Mouse (Mus musculus): Measurements from ENCODE around the gene Edf1. TPM values are rescaled to one million over a fixed set of nuclear protein-coding genes. Genes with fewer than 3 reads are reported as not detected.
A peak's percentile ranks its signal among the peaks of the same experiment; 100 is the strongest.
"Not testable (repeated sequence)": the region's sequence is repeated elsewhere in the genome, so short reads cannot be mapped to it uniquely, and the experiment has no call there.

Edf1 gene
- polyA plus RNA-seq, 1 experiment from 2014 or later, result 303 TPM

DNA sequence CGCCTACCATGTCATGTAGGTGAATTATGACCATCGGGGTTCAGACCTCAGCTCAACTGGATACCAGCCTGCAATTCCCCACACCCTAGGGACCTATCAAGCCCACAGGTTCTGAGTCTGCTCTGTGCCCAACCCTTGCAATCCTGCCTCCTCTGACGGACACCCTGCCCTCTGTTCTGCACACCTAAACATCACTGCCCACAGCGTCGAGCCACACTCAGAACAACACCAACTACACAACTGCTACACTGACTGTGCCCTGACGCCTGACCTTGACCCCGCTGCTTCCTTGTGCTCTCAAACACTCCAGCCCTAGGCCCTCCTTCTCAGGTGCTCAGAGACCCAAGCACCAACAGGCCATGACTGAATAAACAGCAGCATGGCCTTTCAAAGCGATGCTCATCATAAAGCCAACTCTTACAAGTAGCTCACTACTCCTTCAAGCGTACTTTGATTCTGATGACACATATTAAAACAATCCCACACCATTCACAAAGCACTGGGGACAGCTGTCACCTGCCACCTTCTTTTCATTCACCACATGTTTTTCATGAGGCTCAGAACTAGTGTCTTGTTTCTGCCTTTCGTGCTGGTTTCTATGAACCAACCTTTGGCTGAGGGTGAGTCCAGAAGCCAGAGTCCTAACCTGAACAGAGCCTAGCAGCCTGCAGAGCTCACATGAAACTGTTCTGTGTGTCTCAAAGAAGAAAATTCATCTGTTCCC, 15.8 kb upstream of the Edf1 start:
- Histone ChIP-seq H3K27me3 (ENCODE audit: control insufficient read depth, insufficient read depth, low read length) (no peaks in the 10 kb centered on the region), H3K9ac (ENCODE audit: low read length) (no peak overlapping the region), H3K9me3 (replicated peaks; ENCODE audit: control insufficient read depth, low read length) (no peaks in the 10 kb centered on the region), H3K36me3 (ENCODE audit: control insufficient read depth, insufficient read depth) (peaks cover 10% of the 10 kb centered on the region), H3K27ac (ENCODE audit: low read length) (no peak overlapping the region), H3K4me2 (ENCODE audit: low read depth, low read length) (no peak overlapping the region), H3K4me3 (ENCODE audit: low read length) (no peak overlapping the region), H3K4me1 (ENCODE audit: control insufficient read depth, insufficient read depth, low read length) (peaks cover 4% of the 10 kb centered on the region)
- WGBS, result 83% methylated on average over 10 of the region's 10 CpGs
- no peak for ATAC-seq (replicated peaks; ENCODE audit: extremely low read depth, insufficient read depth, low FRiP score)

DNA sequence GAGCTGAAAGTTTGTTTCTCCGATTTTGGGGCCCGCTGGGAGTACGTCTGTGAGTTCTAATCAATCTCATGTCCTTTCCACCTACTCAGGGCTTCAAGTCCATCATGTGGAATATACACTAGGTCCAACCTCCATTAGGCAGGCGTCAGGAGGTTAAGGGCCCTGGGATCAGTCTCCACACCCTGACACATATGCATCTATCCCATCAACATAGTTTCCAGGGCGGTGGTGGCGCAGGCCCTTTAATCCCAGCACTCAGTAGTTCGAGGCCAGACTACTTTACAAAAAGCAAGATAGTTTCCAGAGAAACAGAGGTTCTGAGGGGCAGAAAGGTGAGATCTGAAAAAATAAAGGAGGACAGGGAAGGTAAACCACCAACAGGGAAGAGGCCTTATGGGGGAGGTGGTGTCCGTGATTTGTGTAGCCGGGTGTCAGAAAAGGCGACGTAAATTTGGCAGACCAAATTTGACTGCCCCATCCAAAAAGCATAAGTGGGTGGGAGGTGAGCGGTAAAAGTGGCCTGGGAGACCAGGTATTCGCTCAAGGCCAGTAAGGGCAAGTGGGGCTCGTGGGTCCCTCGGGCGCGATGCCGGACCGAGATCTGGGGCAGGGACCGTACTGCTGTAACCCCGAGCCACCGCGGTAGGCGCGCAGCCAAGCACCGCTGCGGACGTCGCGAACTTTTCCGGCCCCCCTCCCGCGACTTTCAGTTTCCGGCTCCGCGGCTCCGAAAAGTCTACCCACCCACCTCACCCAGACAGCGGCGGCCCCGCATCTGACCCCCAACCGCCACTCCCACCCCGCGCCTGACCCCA, 11.4 kb upstream of the Edf1 start:
- Histone ChIP-seq H3K27me3 (ENCODE audit: control insufficient read depth, insufficient read depth, low read length) (no peaks in the 10 kb centered on the region), H3K27ac (ENCODE audit: low read length) (peak overlapping the region; percentile 77), H3K4me1 (ENCODE audit: control insufficient read depth, insufficient read depth, low read length) (peaks cover 4% of the 10 kb centered on the region), H3K9me3 (replicated peaks; ENCODE audit: control insufficient read depth, low read length) (no peaks in the 10 kb centered on the region), H3K4me3 (ENCODE audit: low read length) (peak overlapping the region; percentile 82), H3K9ac (ENCODE audit: low read length) (peak overlapping the region; percentile 90), H3K4me2 (ENCODE audit: low read depth, low read length) (peak overlapping the region; percentile 67), H3K36me3 (ENCODE audit: control insufficient read depth, insufficient read depth) (no peaks in the 10 kb centered on the region)
- peak; percentile 69 for ATAC-seq (replicated peaks; ENCODE audit: extremely low read depth, insufficient read depth, low FRiP score)
- 7% methylated on average over 41 of the region's 43 CpGs for WGBS

DNA sequence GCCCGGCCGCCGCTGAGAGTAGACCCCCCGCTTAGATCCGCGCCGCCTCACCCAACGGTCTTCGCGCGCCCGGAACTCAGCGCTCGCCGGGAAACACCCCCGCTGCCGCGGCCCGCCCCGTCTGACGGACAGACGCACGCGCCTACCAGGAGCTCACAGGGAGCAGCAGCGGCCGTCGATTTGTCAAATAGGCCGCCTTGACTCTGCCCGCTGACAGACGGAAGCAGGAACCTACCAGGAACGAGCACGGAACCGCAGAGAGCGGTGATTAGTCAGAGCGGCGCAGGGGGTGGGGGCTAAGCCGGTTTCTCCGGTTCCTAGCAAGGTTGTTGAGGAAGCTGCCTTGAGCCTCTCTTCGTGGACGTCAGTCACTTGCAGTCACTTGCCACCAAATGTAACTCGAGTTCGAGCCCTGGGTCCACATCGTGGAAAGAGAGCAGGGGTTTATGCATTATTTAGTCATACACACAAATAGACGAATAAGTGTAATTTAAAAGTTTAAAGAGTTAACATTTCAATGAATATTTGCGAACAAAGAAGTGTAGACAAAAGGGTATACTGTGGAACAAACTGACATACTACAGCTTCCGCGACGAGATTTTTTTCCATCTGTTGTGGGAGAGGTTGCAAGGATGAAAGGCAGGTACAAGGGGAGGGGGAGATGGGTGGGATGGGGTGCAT, 10.7 kb upstream of the Edf1 start, which contains the start of gene Traf2:
Gene Traf2 (minus strand): TSS at position 130 of the 681 bp plus-strand sequence.
- Histone ChIP-seq H3K4me2 (ENCODE audit: low read depth, low read length) (peak within 1 kb of the TSS; percentile 67), H3K9ac (ENCODE audit: low read length) (peak within 1 kb of the TSS; percentile 90), H3K4me1 (ENCODE audit: control insufficient read depth, insufficient read depth, low read length) (peaks cover 4% of the 10 kb centered on the region), H3K4me3 (ENCODE audit: low read length) (peak within 1 kb of the TSS; percentile 82), H3K36me3 (ENCODE audit: control insufficient read depth, insufficient read depth) (no peaks in the 10 kb centered on the region), H3K27ac (ENCODE audit: low read length) (peak within 1 kb of the TSS; percentile 77), H3K27me3 (ENCODE audit: control insufficient read depth, insufficient read depth, low read length) (no peaks in the 10 kb centered on the region), H3K9me3 (replicated peaks; ENCODE audit: control insufficient read depth, low read length) (no peaks in the 10 kb centered on the region)
- WGBS, result 2% methylated on average over 48 of the region's 48 CpGs
- ATAC-seq (replicated peaks; ENCODE audit: extremely low read depth, insufficient read depth, low FRiP score), result peak; percentile 99

DNA sequence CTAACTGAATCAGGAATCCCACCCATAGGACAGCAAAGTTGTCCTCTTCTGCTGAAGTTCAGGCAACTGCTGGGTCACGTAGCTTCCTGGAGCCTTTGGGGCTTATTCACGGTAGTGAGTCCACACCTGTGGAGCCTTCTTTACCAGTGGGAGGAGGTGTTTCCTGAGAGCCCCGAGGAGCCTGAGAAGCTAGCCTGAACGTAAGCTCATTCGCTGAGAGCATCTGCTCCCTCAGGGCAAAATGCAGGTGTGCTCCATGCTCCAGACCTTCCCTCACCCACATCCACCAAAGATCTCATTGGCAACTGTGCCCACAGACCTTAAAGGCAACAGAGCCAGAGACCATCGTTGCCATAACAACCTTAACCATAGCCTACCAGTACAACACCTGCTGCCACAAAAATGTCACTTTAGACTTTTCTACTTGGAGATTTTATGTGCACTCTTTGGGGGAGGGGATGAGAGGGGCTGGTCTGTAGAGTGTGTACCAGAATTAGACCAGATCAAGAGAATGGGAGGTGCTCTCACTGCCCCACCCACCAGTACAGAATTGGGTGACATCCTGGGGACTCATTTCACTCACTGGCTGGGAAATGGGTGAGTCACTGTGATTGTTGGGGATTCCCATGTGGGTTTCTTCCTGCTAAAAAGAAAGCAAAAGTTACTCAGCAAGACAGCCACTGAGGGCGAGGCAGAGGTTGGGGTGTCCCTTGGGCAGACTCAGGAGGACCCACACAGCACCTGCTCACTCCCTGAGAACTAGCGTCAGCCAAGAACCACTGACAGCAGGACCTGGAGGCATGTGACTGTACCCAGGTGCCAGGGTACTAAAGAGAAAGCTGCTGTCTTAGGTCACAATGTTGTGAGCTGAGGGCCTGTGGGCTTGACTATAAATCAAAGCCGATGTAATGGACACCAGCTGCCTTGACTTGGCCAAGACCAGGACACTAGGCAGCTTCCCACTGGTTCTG, 8.3 kb upstream of the Edf1 start:
- Histone ChIP-seq H3K4me2 (ENCODE audit: low read depth, low read length) (no peak overlapping the region), H3K9me3 (replicated peaks; ENCODE audit: control insufficient read depth, low read length) (no peaks in the 10 kb centered on the region), H3K27ac (ENCODE audit: low read length) (no peak overlapping the region; the same call in 1 of the 2 replicates), H3K9ac (ENCODE audit: low read length) (no peak overlapping the region), H3K4me3 (ENCODE audit: low read length) (no peak overlapping the region), H3K36me3 (ENCODE audit: control insufficient read depth, insufficient read depth) (no peaks in the 10 kb centered on the region), H3K4me1 (ENCODE audit: control insufficient read depth, insufficient read depth, low read length) (peaks cover 4% of the 10 kb centered on the region), H3K27me3 (ENCODE audit: control insufficient read depth, insufficient read depth, low read length) (no peaks in the 10 kb centered on the region)
- WGBS, result 48% methylated on average over 9 of the region's 9 CpGs
- ATAC-seq (replicated peaks; ENCODE audit: extremely low read depth, insufficient read depth, low FRiP score), result 0 out of 2 replicates have a peak, but pooled peaks have one; percentile 1

DNA sequence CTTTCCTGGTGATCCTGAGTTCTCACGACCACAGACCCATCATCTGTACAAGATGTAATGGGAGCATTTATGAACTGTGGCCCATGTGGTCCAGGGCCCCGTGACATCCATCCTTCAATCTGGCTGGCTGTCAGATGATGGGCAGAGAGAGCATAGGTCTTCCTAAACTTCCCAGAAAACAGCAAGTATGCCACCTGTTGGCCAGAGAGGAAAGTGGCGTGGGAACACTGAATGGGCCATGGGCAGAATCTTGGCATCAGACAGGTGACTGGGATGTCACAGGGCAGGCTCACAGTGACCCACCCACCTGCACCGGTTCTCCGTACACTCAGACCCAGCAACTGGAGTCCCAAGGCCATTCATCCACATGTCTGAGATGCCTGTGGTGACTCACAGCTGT, 6.5 kb upstream of the Edf1 start:
- no peak overlapping the region for H3K4me2 ChIP-seq (ENCODE audit: low read depth, low read length)
- no peaks in the 10 kb centered on the region for H3K9me3 ChIP-seq (replicated peaks; ENCODE audit: control insufficient read depth, low read length)
- H3K9ac ChIP-seq (ENCODE audit: low read length), result no peak overlapping the region
- no peak overlapping the region for H3K27ac ChIP-seq (ENCODE audit: low read length)
- 24% methylated on average over 5 of the region's 5 CpGs for WGBS
- H3K36me3 ChIP-seq (ENCODE audit: control insufficient read depth, insufficient read depth), result no peaks in the 10 kb centered on the region
- no peak overlapping the region for H3K4me3 ChIP-seq (ENCODE audit: low read length)
- H3K4me1 ChIP-seq (ENCODE audit: control insufficient read depth, insufficient read depth, low read length), result no peaks in the 10 kb centered on the region
- no peak for ATAC-seq (replicated peaks; ENCODE audit: extremely low read depth, insufficient read depth, low FRiP score)
- no peaks in the 10 kb centered on the region for H3K27me3 ChIP-seq (ENCODE audit: control insufficient read depth, insufficient read depth, low read length)

DNA sequence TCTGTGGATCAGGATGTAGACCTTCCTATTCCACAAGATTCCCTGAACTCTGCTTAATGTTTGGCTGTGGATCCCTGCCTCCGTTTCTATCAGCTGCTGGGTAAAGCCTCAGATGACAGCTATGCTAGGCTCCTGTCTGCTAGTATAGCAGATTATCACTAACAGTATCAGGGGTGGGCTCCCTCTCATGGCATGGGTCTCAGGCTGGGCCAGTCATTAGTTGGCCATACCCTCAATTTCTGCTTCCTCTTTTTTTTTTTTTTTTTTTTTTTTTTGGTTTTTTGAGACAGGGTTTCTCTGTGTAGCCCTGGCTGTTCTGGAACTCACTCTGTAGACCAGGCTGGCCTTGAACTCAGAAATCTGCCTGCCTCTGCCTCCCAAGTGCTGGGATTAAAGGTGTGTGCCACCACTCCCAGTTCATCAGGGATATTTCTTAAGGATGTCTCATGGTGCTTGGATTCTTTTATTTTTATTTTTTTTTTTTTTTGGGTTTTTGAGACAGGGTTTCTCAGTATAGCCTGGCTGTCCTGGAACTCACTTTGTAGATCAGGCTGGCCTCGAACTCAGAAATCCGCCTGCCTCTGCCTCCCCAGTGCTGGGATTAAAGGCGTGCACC, 4.4 kb upstream of the Edf1 start:
- H3K36me3 ChIP-seq (ENCODE audit: control insufficient read depth, insufficient read depth); H3K27ac ChIP-seq (ENCODE audit: low read length); ATAC-seq (replicated peaks; ENCODE audit: extremely low read depth, insufficient read depth, low FRiP score); H3K4me3 ChIP-seq (ENCODE audit: low read length); H3K4me1 ChIP-seq (ENCODE audit: control insufficient read depth, insufficient read depth, low read length); H3K9me3 ChIP-seq (replicated peaks; ENCODE audit: control insufficient read depth, low read length); H3K27me3 ChIP-seq (ENCODE audit: control insufficient read depth, insufficient read depth, low read length); H3K9ac ChIP-seq (ENCODE audit: low read length); H3K4me2 ChIP-seq (ENCODE audit: low read depth, low read length): not testable (repeated sequence)
- 80% methylated on average over 4 of the region's 4 CpGs for WGBS

DNA sequence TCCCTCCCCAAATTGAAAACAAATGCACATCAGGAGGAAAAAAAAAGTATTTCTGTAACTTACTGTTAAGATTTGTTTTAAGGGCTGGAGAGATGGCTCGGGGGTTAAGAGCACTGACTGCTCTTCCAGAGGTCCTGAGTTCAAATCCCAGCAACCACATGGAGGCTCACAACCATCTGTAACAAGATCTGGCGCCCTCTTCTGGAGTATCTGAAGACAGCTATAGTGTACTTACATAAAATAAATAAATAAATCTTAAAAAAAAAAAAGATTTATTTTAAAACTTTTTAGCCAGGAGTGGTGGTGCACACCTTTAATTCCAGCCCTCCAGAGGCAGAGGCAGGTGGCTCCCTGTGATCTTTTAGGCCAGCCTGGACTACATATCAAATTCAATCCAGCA, 2.2 kb upstream of the Edf1 start:
- not testable (repeated sequence) for H3K4me2 ChIP-seq (ENCODE audit: low read depth, low read length); H3K9ac ChIP-seq (ENCODE audit: low read length); H3K9me3 ChIP-seq (replicated peaks; ENCODE audit: control insufficient read depth, low read length); H3K27ac ChIP-seq (ENCODE audit: low read length); H3K27me3 ChIP-seq (ENCODE audit: control insufficient read depth, insufficient read depth, low read length); H3K4me3 ChIP-seq (ENCODE audit: low read length); ATAC-seq (replicated peaks; ENCODE audit: extremely low read depth, insufficient read depth, low FRiP score); H3K36me3 ChIP-seq (ENCODE audit: control insufficient read depth, insufficient read depth)
- 57% methylated on average over 2 of the region's 2 CpGs for WGBS
- peaks cover 18% of the 10 kb centered on the region for H3K4me1 ChIP-seq (ENCODE audit: control insufficient read depth, insufficient read depth, low read length)

DNA sequence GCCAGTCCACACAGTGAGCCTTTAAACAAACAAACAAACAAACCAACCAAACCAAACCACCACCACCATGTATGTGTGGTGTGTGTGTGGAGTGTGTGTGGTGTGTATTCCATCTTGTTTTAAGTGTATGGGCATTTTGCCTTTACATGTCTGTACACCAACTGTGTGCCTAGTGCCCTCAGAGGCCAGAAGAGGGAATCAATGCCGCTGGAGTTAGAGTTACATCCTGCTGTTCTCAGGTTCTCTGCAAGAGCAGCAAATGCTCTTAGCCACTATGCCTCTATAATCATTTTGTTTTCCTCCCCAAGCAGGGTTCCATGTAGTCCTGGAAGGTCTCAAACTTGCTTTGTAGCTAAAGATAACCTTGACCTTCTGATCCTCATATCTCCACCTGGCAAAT, 1.4 kb upstream of the Edf1 start:
- Histone ChIP-seq H3K27me3 (ENCODE audit: control insufficient read depth, insufficient read depth, low read length) (no peaks in the 10 kb centered on the region), H3K4me2 (ENCODE audit: low read depth, low read length) (no peak overlapping the region), H3K4me3 (ENCODE audit: low read length) (no peak overlapping the region), H3K9me3 (replicated peaks; ENCODE audit: control insufficient read depth, low read length) (no peaks in the 10 kb centered on the region), H3K4me1 (ENCODE audit: control insufficient read depth, insufficient read depth, low read length) (peaks cover 18% of the 10 kb centered on the region), H3K27ac (ENCODE audit: low read length) (no peak overlapping the region), H3K36me3 (ENCODE audit: control insufficient read depth, insufficient read depth) (peaks cover 10% of the 10 kb centered on the region), H3K9ac (ENCODE audit: low read length) (no peak overlapping the region)
- ATAC-seq (replicated peaks; ENCODE audit: extremely low read depth, insufficient read depth, low FRiP score), result no peak
- WGBS, result 54% methylated on average over 1 of the region's 1 CpGs

Measured in heart, embryonic 16.5 days (tissue).